Mouse (Mus musculus) CD4-positive, CD25-positive, alpha-beta regulatory T cell, adult 2 months (primary cell): ENCODE measurements around the gene Gm12569.

Experiments
- DNase-seq: peaks from one replicate; pipeline ENCODE4 v3.0.0-alpha.2; 2012; ENCODE audit warnings: low read depth, low spot score

Gene Gm12569

DNA sequence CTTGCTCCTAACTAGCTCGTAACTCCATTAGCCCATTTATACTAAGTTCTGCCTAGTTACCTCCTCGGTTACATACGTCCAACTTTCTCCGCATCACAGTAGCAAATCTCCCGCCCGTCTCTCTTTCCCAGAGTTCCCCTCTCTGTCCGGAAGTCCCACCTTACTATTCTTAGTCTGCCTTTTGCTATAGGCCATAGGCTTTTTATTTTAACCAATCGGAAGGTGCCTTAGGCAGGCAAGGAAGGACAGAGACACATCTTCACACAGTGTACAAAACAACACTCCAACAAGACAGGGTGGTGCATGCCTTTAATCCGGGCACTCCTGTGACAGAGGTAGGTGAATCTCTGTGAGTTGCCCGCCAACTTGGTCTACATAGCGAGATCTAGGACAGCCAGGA is at the start of gene Gm12569:
Gene Gm12569 (plus strand): TSS at position 166 of the 400 bp plus-strand sequence.
- no peak for DNase-seq

DNA sequence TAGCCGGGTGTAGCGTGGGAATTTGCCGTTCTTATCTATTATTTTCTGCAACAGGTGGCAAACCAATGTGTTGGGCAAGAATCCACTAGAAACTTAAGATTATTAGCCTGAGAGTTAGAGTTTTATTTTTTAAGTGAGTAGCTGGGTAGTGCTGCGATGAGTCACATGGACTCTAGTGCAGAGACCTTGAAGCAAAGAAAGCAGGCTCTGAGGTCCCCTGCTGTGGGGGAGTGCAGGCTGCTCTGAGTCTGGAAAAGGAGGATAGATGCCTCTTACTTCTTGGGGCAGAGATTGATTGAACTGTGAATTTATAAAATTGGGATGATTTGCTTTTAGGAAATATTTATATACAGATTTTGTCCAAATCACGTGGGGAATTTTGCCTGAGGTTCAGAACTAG is 17.5 kb upstream of the Gm12569 start:
- DNase-seq: no peak

DNA sequence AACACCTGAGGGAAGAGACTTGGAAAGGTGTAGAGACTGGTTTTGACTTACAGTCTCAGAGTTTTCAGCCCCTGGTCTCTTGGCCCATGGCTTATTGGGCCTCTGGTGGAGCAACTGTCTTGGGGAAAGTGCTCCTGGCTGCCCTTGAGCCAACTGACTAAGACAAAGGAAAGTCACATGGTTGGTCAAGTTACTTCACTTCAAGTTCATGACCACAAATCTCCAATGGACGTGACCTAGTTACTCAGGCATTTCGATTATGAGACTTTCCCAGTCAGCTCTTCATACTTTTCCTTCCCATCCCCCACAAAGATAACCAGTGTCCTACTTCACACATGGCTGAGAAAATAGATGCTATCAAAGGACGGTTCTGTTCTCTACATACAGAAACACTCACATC is 12.5 kb upstream of the Gm12569 start:
- DNase-seq: no peak

DNA sequence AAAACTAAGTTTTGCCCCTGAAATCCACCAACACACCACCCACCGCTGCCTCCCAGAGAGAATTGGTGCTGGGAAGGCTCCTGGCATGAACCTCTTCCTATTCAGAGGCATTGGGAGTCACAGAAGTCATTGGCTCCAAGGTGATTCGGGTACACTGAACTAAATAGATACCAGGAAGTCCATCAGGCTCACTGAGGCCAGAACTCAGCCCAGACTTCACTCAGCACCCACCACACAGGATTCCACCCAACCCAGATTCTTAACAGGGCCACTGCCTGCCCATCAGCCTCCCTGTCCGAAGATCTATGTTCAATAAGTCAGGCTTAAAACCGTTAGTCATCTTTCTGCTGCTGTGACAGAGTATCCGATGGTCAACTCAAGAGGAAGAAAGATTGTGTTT is 8.8 kb upstream of the Gm12569 start:
- DNase-seq: no peak

DNA sequence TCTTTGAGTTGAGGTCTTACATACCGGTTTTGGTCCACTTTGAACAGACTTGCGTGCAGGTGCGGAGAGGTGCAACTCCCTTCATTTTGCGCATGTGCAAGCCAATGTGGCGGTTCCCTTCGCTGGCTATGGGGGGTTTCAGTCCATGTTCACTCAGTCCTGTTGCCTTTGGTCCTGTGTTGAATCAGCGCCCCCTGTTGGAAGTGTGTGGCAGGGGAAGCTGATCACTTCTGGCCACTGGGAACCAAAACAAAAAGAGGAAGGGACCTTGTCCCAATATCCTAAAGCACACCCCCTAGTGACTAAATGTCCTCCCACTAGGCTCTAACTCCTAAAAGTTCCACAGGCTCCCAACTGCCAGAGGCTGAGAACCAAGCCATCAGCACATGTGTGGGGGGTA is 6.3 kb upstream of the Gm12569 start:
- DNase-seq: peak; percentile 2

DNA sequence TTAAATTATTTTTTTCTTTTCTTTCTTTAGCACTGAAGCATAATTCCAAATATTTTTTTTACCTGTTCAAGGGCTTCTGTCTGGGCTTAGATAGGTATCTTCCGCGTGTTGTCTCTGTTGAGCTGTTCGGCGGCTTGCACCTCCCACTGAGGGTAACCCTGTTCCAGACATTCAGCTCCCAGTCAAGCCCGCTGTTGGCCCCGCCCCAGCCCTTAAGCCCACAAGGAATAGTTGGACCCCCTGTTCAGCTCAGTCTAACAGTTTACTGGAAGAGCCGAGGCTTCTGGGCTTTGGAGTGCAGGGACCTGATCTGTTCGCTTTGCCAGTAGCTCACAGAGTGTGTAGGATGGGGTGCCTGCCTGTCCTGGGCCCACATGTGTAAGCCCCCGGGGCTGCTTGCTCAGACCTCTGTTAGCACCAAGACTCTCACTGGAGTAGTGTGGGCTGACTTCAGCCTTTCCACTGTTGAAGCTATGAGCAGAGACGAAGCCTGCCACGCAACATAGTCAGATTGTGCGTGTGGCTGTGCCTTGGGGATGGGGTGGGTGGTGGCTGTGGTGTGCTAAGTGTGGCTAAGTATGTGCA is 785 bp upstream of the Gm12569 start:
- no peak for DNase-seq

DNA sequence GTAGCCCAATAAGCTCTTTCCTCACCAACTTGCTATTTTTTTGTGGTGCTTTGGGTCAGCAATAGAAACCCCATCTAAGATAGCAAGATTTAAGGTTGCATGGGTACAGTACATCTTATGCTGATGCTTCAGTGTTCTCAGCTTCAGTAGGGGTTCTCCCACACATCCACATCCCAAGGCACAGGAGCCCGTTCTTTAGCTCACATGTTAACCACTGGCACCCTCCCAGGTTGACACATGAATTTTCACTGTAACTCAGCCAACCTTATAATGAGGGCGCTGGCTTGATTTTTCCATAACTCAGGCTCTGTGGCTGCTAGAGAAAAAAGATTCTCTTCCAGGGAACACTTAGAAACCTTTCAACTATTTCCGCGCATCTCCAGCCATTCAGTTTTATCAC is 6.8 kb downstream of the Gm12569 start:
- DNase-seq: no peak

DNA sequence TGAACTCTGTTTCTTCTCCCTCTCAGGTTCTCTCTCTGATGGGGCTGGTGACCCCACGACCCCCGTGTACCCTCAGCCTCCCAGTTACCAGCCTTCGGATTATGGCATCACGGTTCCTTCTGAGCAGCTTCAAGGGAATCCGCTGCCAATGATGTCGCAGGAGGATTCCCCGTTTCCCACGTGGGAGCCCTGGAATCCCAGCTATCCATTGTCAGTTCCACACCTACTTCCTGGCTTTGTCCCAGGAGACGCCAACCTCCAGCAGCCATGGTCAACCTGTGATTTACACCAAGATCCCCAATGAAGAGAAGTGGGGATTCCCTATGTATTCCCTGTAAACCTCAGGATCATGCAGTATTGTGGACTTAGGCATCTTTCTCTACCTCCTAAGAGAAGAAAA is 14.4 kb downstream of the Gm12569 start:
- no peak for DNase-seq

DNA sequence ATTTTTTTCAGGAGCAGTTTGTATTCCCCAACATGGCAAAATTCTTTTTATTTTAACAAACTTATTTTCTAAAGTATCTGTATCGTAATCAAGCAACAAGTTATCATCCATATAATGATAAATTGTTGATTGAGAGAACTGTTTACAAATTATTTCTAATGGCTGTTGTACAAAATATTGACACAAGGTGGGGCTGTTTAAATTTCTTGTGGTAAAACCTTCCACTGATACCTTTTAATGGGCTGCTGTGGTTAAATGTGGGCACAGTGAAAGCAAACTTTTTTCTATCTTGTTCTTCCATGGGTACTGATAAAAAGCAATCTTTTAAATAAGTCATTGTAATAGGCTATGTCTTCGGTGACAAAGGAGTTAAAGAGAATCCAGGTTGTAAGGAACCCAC is 22.6 kb downstream of the Gm12569 start:
- peak; percentile 39 for DNase-seq

DNA sequence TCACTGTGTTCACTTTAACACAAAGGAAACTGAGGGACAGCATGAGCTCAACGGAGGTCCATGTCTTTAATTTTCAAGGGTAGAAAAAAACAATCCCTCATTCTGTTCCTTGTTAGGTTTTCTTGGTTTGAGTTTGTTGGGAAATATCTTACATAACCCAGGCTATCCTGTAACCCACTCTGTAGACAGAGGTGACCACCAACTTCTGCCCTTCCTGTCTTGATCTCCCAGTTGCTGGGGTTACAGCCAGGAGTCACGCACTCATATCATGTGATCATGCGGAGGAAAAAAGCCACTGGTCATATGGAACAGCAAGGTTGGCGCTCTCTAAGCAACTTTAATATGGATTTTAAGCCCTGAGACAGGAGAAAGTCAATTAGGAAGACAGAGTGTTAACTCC is 36.7 kb downstream of the Gm12569 start:
- DNase-seq: no peak

DNA sequence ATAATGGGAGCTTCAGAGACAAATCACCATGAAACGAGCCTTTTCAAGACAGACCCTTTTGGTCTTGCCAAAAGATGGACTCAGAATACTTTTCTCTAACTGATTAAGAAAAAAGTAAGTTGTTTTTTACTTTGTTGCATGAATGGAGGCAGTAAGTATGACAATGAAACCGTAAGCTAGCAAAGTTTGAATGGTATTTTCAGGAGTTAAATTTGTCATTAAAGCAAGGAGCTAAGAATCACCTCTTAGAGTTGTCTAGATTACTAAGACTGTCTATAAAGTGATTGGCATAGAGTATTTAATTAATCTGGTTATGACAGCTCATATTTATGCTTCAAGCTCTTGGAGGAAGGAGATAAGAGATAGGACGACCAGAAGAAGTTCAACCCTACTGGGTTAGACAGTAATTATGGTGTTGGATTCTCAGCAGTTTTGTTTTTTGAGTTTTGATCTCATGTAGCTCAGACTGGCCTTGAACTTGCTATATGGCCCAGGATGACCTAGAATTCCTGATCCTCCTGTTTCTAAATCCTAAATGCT is 41.5 kb downstream of the Gm12569 start, which contains the start of gene Clk4:
Gene Clk4 (plus strand): TSS at position 51 of the 540 bp plus-strand sequence.
- no peak for DNase-seq

DNA sequence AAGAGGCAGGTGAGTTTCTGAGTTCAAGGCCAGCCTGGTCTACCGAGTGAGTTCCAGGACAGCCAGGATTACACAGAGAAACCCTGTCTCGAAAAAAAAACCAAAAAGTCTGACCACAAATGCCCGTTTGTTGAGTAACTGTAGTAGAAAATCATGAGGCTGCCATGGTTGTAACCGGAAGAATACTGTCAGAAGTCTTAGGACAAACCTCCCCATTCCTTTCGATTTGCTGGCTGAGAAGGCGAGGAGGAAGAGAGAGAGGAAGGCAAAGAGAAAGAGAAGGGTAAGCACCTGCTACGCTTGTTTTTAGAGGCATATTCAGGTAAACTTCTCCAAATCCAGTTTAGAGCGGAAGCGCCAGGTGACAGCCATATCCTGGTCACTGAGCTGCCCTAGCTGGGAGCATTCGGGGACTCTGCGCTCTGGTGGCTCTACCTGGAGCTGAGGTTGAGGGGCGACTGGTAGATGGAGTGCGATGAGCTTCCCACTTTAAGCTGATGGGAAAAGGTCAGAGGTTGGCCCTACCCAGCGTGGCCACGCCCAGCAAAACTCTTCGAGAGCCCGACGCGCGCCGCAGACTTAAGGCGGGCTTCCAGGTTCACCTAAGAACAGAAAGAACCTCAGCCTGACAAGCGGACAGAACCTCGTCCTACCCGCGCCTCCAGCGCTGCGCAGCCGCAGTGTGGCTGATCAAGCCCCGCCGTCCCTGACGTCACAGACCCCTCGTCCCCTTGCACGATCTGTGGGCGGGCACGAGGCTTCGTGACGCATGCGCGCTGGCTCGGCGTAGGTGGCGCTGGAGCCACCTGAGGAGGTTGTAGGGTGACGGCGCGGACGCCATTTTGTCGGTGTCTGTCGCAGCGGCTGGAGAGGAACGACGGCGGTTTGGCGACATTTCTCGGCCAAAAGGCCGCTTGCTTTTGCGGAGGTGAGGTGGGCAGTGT is 42.3 kb downstream of the Gm12569 start, which contains the start of gene BC049762:
Gene BC049762 (minus strand): TSS at position 705 of the 944 bp plus-strand sequence.
- DNase-seq: peak; percentile 100

DNA sequence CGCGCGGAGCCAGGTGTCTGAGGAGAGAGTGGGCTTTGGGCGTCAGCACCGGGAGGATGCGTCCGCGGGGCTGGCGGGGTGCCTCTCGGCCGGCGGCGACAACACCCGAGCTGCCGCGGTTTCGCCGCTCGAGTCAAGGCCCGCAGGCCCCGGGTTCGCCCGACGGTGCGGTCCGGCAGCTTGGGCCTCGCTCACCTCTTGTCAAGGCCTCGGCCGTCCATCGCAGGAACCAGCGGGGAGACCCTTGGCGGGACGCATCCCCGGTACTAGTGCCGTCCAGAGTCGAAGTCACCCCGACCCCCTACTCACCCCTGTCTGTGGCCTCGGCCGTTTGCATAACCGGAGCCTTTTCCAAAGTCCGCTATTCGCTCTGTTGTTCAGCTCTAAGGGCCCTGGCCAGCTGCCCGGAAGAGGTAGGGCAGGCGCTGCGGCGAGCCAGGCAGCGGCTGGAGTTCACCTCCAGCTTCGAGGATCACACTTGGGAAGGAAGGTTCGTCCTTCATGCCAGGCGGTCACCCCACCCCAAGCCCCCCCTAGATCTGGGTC is 43.1 kb downstream of the Gm12569 start:
- DNase-seq: no peak

DNA sequence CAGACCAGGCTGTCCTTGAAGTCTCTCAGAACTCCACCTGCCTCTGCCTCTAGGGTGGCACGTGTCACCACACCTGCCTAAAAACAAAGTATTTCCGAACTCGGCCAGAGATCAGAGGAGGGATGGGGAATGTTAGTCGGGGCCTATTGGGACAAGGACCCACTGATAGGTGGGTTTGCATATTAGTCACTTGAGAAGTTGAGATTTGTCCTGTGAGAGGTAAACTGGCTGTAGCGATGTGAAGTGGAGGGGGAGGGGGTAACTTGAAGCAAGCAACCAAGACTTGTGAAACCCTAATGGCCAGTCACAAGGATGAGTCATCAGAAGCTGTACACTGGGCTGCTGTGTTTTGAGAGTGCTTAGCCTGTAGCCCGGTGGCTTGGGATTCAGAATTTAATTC is 44.1 kb downstream of the Gm12569 start:
- DNase-seq: peak; percentile 51

DNA sequence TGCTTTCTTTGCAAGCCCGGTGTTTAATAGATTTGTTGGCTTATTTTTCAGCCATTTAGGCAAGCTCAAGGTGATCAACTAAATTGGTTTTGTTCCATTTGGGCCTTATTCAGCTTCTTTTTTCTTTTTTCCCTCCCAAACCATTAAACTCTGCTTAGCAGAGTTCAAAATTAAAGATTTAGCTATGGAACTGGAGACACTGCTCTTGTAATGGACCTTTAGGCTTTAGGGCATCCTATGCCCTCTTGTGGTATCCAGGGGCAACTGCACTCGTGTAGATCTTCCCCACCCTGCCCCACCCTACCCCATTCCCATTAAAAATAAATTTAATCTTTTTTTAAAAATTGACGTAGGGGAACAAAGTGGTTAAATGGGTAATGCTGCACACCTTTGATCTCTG is 45.1 kb downstream of the Gm12569 start:
- peak; percentile 47 for DNase-seq

DNA sequence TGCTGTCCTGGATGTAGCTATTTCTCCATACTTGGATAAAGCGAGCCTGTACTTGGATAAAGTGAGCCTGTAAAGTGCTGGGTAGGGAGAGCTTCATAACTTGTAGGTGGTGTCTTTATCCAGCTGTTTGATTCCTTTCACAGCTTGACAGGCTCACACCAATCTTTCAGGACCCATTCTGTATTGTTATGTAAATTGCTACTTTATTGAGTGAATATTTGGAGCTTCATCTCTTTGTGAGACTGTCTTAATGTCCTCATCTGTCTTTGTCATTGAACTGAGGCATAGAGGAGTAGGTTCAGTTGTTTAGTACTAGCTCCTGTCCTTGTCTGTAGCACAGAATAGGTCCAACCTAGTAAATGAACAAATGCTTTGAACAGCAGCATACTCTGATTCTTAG is 54.1 kb downstream of the Gm12569 start:
- DNase-seq: no peak
